Mouse (Mus musculus): ENCODE data around the gene Nup43. TPM values are rescaled to one million over a fixed set of nuclear protein-coding genes. Genes with fewer than 3 reads are reported as not detected.
A peak's percentile ranks its signal among the peaks of the same experiment; 100 is the strongest.
"Not testable (repeated sequence)": the region's sequence is repeated elsewhere in the genome, so short reads cannot be mapped to it uniquely, and the experiment has no call there.

Nup43 gene
- total RNA-seq (2015) (38.0 and 50.3 TPM in 2 replicates), total RNA-seq (2017) (31.2 and 37.1 TPM in 2 replicates)

- peak; percentile 71 for ATAC-seq (replicated peaks; ENCODE audit: poor library complexity)
Observed at GRCm38 (mm10) chr10:7667342-7667802, at the start of gene Nup43. Nup43 (plus strand) TSS chr10:7667503.

- not testable (repeated sequence) for ATAC-seq (replicated peaks; ENCODE audit: poor library complexity)
Observed at GRCm38 (mm10) chr10:7617556-7617955, 49.7 kb upstream of the Nup43 start.

GRCm38 (mm10) chr10:7619821-7620241 is 47.5 kb upstream of the Nup43 start:
- ATAC-seq (replicated peaks; ENCODE audit: poor library complexity), result no peak

DNA sequence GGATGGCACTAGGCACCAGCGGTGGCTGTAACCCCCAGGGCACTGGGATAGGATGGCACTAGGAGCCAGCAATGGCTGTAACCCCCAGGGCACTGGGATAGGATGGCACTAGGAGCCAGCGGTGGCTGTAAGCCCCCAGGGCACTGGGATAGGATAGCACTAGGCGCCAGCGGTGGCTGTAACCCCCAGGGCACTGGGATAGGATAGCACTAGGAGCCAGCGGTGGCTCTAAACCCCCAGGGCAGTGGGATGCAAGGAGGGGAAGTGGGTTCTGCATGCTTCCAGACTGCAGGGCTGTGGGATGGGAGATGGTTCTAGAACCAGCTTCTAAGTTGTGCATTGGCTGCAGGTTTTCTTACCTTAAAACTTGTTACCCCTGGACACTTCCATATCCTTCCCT is 46.6 kb upstream of the Nup43 start:
- ATAC-seq (replicated peaks; ENCODE audit: poor library complexity), result no peak

DNA sequence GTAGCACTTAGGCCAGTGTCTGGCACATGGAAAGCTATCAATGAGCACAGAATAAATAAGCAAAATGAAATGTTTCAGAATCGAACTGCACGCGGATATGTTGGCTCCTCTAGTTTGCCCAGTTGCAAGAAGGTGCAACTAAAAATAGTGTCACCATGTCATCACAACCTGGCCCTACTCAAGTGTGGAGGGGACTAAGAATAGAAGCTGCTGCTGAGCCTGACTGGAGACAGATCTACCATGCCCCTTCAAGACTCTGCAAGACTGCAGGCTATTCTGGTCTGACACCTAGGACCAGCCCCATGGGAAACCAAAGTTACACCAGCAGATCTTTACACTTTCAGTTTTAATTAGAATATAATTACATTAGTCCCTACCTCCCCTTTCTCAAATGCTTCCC is 44.9 kb upstream of the Nup43 start:
- ATAC-seq (replicated peaks; ENCODE audit: poor library complexity), result no peak

DNA sequence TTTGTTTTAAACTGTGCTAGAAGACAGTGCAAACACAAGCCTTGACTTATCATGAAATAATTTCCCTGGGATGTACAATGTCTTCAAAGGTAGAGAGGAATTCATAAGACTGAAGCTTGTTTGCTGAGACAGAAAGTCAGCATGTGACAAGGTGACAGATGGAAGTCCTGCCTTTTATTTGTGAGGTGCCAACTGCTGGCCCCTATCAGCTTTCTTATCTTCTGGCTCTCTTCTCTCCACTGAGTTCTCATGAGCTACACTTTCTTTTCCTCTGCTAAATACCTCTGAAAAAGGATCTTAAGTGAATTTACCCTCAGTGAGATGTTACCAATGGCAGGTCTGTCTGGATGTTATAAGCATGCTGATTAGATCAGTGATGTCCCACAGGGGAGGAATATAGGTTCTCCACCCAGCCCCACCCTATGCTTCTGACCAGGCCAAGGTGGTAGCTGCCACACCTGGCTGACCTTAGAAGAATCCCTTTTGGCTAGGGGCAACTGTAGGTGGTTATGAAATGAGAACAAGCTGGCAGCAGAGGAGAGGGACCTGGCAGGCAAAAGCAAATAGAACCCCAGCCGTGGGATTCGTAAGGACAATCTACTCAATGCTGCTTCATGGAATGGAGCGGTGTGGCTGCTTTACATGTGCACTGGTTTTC is 43.3 kb upstream of the Nup43 start:
- no peak for ATAC-seq (replicated peaks; ENCODE audit: poor library complexity)

DNA sequence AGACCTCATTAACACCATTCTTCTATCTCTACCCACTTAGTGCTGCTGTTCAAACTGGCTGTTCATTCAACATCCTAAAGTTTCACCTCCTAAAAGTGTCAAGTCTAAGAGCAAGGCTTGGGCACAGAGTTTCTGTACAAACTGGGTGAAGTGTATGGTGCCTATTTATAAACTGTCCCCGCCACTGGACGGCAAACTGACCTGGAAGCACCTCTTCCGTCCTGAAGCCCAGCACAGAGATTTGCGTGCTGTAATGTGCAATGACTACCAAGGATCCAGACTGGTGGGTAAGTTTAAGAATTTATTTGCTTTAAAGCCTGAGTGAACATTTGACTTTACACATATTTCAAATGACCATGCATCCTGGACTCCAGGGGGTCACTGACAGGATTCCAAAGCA is 38.2 kb upstream of the Nup43 start:
- no peak for ATAC-seq (replicated peaks; ENCODE audit: poor library complexity)

- no peak for ATAC-seq (replicated peaks; ENCODE audit: poor library complexity)
Observed at GRCm38 (mm10) chr10:7630286-7630685, 37.0 kb upstream of the Nup43 start.

DNA sequence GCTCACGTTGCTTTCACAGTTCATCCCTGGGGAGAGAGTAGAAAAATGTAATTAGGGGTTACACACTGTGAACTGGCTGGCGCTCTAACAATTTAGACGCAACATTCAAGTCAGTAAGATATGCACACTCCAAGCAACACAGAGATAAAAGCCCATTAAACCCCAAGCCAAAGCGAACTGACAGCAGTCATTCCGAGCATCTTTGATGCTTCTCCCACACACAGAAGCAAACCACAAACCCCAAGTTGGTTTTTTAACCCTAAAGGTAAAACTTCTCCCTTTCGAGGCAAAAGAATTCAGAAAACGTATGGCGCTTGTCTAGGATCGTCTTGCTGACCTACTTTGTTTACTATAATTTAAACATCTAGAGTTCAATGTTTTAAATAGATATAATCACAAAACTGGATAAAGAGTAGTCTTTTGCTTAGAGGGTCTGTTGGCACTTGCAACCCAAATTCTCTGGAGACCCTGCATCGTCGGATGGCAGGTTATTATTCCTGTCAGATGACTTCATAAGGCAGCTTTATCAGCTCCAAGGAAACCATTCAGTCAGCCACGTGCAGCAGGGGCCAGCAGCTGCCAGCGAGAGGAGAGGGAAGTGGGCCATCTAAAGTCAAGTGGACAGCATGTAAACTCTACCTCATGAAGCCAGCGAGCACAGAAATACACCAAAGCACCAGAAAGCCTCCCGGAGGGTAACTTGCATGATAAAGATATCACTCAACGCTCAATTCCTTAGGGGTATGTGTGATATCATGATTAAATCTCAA is 36.2 kb upstream of the Nup43 start:
- no peak for ATAC-seq (replicated peaks; ENCODE audit: poor library complexity)

GRCm38 (mm10) chr10:7640366-7640765 is 26.9 kb upstream of the Nup43 start:
- no peak for ATAC-seq (replicated peaks; ENCODE audit: poor library complexity)

DNA sequence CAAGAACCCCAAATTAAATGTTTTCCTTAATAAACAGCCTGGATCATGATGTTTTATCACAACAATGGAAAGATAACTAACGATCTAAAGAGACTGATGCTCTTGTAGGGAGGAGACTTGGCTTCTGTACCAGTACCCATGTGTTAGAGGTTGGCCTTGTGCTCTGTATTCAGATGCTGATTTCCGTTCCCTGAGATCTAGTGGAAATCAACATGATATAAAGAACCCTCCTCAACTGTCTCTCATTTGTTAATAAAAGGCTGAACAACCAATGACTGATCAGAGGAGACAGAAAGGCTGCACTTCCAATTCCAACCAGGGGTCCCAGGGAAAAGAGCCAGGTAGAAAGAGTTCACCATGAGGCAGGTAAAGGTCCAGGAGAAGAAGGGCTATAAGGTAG is 21.4 kb upstream of the Nup43 start:
- ATAC-seq (replicated peaks; ENCODE audit: poor library complexity), result no peak

DNA sequence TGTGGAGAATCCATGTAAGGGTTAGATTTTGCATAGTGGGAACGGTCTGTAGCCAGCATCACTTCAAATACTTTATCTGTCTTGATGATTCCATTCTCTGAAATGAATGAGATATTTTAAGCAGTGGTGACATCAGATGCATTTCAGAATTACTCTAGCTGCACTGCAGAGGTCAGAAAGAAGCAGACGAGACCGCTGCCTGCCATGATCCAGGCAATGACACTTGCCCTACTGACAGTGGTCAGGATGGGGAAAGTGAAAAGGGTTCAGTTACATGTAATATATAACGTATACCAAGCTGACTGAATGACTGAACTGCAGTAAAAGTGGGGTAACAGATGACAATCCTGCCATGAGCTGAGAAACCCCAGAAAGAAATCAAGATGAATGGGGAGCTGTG is 18.2 kb upstream of the Nup43 start:
- no peak for ATAC-seq (replicated peaks; ENCODE audit: poor library complexity)

GRCm38 (mm10) chr10:7651057-7651456 is 16.2 kb upstream of the Nup43 start:
- no peak for ATAC-seq (replicated peaks; ENCODE audit: poor library complexity)

- ATAC-seq (replicated peaks; ENCODE audit: poor library complexity), result peak; percentile 60
Observed at GRCm38 (mm10) chr10:7662471-7663141, 4.7 kb upstream of the Nup43 start.

- peak; percentile 62 for ATAC-seq (replicated peaks; ENCODE audit: poor library complexity)
Observed at GRCm38 (mm10) chr10:7663159-7664026, 3.9 kb upstream of the Nup43 start.

GRCm38 (mm10) chr10:7664027-7664526 is 3.2 kb upstream of the Nup43 start:
- ATAC-seq (replicated peaks; ENCODE audit: poor library complexity), result no peak

DNA sequence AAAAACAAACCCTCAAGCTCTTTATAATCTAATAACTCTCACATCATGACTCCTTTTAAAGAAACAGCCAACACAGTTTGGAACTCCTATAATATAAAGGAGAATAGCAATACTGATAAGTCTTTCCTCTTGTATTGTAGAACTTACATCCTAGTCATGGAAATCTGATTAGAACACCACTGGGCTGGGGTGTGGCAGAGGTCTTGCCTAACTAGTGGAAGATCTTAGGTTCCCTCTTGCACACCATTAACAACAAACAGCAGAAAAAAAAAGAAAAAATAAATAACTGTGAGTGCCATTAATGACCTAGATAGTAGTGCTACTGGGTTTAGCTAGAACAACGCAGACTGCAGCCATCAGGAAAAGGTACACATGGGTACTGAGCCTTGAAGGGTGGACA is 2.4 kb upstream of the Nup43 start:
- no peak for ATAC-seq (replicated peaks; ENCODE audit: poor library complexity)

DNA sequence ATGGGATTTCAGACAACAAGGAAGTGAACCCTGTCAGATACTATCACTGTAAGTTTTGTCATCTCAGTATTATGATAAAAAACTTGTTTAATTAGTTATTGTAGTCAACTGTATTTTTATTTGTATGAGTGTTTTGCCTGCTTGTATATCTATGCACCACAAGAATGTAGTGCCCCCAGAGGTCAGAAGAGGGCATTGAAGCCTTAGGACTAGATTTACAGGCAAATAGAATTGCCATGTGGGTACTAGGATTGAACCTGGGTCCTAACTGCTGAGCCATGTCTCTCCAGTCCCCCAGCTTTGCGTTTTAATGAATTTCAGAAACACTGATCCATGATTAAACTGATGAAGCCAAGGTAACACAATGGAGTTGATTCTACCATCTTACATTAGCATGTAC is 6.4 kb downstream of the Nup43 start:
- ATAC-seq (replicated peaks; ENCODE audit: poor library complexity), result peak; percentile 98

- peak; percentile 76 for ATAC-seq (replicated peaks; ENCODE audit: poor library complexity)
Observed at GRCm38 (mm10) chr10:7680731-7681301, 13.5 kb downstream of the Nup43 start, which contains the start of the genes Pcmt1 and Lats1. Pcmt1 (minus strand) TSS chr10:7681136. Lats1 (plus strand) TSS chr10:7681214.
